Mouse (Mus musculus): ENCODE data around the gene Oaz3.

Oaz3 gene

GRCm38 (mm10) chr3:94456529-94457000, 12.8 kb upstream of the Oaz3 start:
- peak; percentile 98 for DNase-seq (ENCODE audit: low spot score)

- no peak for DNase-seq (ENCODE audit: low spot score)
Observed at GRCm38 (mm10) chr3:94449377-94449776, 5.7 kb upstream of the Oaz3 start.

GRCm38 (mm10) chr3:94442951-94443596, 641 bp downstream of the Oaz3 start, which contains the start of gene Mrpl9:
Gene Mrpl9, plus strand, starts transcription at chr3:94443318.
- peak; percentile 96 for DNase-seq (ENCODE audit: low spot score)

DNA sequence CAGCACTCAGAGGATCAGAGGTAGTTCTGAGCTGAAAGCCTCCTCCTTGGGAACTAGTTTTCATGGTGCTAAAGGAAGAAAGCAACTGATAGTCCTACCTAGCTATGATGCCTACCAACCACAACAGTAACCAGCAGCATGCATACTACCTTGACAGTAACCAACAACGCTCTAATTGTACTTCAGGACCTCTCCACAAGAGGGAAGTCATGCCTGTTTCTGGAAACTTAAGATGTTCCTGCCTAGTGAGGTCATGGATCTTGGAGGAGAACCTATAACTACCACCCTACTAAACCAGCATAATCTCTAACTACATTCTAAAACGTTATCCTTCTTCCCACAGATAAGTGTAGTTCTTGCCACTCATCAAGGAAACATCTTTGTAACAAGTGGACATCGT, 2.5 kb downstream of the Oaz3 start:
- DNase-seq (ENCODE audit: low spot score) = peak; percentile 26

DNA sequence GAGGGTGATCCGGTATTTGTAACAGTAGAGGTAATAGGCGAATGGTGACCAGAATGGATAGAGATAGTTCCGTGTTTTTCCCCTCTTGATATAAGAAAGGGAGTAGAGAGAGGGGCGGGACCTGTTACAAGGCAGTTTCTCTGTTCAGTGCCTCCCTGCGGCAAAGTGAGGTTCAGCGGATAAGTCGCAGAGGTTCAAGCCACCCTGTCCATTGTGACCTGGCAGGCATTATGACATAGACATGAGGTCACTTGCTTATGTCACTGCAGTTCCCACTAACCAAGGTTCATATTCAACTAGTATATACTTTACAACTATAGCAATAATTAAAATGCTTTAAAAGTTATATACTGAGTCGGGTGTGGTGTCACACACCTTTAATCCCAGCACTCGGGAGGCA, 7.3 kb downstream of the Oaz3 start:
- DNase-seq (ENCODE audit: low spot score) = no peak

GRCm38 (mm10) chr3:94434305-94434704, 9.4 kb downstream of the Oaz3 start:
- DNase-seq (ENCODE audit: low spot score) = no peak

- DNase-seq (ENCODE audit: low spot score) = no peak
Observed at GRCm38 (mm10) chr3:94430980-94431379, 12.7 kb downstream of the Oaz3 start.

GRCm38 (mm10) chr3:94413031-94413679, 30.6 kb downstream of the Oaz3 start, which contains the start of gene Tdrkh:
Gene Tdrkh, plus strand, starts transcription at chr3:94413273.
- peak; percentile 98 for DNase-seq (ENCODE audit: low spot score)

DNA sequence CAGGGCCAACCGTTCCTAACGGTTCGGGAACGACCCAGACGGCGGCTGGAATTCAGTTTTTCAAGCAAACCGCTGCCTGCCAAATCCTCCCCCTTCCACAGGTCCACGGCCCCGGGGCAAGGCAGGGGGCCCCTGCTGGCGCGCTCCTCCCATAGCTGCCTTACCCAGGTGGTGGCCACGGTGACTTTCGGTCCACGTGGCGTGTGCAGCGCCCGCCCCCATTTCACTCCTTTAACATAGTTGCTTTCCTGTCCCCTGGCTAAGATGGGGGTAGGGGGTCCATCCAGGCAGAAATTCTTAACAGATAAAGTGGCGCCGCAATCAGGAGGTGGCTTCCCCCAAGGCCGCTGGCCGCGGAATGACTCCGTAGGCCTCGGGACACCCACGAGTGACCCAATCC, 31.2 kb downstream of the Oaz3 start:
- DNase-seq (ENCODE audit: low spot score) = no peak

- DNase-seq (ENCODE audit: low spot score) = no peak
Observed at GRCm38 (mm10) chr3:94405561-94405960, 38.2 kb downstream of the Oaz3 start.

DNA sequence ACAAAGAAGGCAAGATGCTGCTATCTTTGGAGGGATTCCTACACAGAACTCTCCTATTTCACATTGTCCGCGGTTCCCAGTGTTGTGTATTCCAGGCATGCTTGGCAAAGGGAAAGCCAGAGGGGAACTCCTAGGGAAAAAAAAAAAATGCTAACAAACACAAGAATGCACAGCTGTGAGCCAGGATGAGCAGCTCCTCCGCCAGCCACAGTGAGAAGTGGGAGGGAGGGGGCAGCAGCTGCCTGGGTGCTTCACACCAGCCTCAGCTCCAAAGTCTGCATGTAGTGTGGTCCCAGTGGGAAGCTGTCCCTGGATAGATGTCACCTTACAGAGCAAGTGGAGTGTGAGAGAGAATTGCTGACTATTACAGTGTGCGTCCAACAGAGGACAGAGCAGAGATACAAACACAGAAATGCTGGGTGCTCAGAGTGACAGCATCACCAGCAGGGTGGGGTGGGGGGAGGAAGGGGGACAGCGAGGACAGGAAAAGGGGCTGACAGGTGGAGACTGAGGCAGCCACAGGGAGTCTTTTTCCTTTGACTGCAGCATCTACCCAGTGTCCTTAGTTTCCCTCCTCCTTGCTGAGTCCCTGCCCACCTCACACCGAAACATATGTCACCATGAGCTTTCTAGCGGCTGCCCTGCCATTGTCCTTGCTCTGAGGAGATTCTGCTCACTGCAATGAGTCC, 39.2 kb downstream of the Oaz3 start:
- peak; percentile 18 for DNase-seq (ENCODE audit: low spot score)

DNA sequence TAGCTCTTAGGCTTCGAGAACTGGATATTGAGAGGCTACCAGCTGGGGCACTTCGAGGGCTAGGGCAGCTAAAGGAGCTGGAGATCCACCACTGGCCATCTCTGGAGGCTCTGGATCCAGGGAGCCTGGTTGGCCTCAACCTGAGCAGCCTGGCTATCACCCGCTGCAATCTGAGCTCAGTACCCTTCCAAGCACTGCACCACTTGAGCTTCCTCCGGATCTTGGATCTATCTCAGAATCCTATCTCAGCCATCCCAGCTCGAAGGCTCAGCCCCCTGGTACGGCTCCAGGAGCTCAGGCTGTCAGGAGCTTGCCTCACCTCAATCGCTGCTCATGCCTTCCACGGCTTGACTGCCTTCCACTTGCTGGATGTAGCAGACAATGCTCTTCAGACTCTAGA, 41.3 kb downstream of the Oaz3 start:
- no peak for DNase-seq (ENCODE audit: low spot score)

DNA sequence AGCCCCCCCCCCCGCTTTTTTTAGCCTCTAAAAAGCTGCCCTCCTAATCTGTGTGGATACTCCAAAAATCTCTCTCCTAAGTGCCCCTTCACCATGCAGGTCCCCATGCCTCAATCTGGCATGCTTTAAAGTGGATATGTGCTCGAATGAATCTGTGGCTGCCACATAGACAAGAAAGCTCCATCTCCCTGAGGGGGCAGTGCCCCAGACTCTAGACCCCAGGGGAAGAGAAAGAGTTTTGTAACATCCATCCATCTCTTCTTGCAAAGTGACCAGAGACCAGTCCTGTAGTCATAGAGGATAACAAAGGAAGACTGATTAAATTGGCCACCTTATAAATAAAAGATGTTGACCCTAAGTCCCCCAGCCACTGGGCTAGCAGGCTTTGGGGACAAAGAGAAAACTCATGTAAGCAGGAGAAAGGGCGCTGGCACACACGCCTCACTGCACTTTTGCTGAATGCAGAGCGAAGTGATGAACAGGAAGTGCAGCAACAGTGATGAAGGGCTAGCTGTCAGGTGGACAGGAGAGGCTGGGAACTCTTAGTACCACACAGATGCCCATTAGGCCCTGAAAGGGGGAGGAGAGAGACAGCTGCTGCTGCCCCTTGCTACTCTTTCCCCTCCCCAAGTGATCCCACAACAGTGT, 43.9 kb downstream of the Oaz3 start:
- peak; percentile 68 for DNase-seq (ENCODE audit: low spot score)

- DNase-seq (ENCODE audit: low spot score) = peak; percentile 72
Observed at GRCm38 (mm10) chr3:94398943-94399481, 44.7 kb downstream of the Oaz3 start.

GRCm38 (mm10) chr3:94398217-94398616, 45.5 kb downstream of the Oaz3 start, which contains the start of gene Lingo4:
Gene Lingo4, plus strand, starts transcription at chr3:94398517.
- DNase-seq (ENCODE audit: low spot score) = no peak

DNA sequence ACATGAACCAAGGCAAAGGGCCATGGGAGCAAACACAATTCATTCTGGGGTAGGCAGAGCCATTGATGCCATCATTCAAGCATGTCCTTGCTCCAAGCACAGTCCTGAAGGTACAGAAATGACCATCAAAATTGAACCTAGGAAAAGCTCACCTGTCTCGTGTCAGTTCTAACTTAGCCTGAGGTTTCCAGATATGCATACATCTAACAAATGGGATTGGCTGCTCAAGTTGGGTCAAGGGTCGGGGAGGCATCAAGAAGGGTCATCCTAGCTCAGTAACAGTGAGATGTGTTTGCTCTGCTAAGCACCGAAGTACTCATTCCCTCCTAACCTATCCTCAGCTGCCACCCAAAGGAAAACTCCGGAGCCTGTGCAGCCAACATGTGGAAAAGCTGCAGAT, 46.9 kb downstream of the Oaz3 start:
- DNase-seq (ENCODE audit: low spot score) = no peak

- no peak for DNase-seq (ENCODE audit: low spot score)
Observed at GRCm38 (mm10) chr3:94396336-94396735, 47.4 kb downstream of the Oaz3 start.

DNA sequence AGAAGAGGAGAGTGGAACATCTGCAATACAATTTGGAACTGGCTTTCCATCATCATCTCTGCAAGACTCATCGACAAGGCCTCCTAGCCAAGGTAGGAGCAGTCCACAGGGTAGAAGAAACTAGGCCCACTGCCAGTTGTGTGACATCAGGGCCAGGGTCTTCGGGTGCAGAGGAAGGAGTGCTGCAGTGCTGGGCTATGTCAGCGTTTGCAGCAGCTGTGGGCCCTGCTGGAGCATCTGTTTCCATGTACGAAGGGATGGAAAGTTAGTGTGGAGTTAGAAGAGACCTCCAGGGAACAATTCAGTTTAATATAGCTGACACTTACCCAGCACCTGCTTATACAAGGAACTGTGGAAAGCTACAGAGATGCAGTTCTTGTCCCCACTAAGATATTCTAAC, 50.7 kb downstream of the Oaz3 start:
- DNase-seq (ENCODE audit: low spot score) = no peak

DNA sequence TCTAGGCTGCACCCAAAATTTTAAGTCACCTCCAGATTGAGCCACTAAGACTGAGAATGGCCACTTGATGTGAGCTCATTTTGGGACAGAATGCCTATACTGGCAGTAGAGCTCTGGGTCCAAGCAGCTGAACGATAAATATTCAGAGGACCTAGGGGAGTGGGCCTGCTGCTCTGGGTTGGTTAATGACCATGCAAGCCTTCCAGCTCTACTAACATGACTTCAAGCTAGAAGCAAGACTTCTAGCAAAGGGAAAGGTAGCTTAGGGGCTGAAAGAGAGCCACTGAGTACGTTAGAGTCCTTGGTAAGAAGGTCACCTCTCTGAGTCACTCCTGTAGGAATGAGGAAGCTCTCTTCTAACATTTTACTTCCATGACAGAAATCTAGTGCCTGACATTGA, 51.6 kb downstream of the Oaz3 start:
- no peak for DNase-seq (ENCODE audit: low spot score)

GRCm38 (mm10) chr3:94391001-94391400, 52.7 kb downstream of the Oaz3 start:
- no peak for DNase-seq (ENCODE audit: low spot score)

DNA sequence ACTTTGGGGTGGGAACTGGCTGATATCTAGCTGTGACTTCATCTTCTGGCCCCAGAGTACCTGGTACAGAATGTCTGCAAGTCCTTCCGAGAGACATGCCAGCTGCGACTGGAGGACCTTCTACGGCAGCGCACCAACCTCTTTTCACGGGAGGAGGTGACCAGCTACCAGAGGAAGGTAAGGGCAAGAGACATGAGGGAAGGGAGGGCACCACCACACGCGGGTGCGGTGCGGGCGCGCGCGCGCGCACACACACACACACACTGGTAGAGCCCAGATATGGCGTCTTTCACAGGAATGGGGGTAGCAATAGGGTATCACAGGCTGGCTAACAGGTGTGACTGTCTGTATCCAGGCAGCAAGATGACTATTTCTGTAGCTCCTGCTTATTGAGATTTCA, 54.3 kb downstream of the Oaz3 start:
- DNase-seq (ENCODE audit: low spot score) = no peak

DNA sequence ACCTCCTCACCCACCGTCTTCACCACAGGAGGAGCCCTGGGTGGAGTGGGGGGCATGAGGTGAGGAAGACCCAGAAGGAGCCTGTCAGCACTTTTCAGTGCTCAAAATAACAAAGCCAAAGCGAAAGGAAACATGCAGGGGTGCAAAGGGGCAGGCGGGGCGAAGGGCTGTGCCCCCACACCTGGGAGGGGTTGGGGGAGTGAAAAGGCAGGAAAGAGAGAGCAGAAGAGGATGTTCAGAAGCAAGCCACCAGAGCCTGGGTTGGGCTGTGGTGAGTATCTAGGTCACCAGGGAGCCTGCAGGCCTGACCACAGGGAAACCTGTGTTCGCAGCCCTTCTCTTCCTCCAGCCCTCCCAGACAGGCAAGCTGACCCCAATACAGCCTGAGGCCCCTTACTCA, 55.7 kb downstream of the Oaz3 start:
- DNase-seq (ENCODE audit: low spot score) = no peak
